Mouse (Mus musculus): ENCODE results near the gene Actg1. TPM values are rescaled to one million over a fixed set of nuclear protein-coding genes. Genes with fewer than 3 reads are reported as not detected.
A peak's percentile ranks its signal among the peaks of the same experiment; 100 is the strongest.

Actg1 gene
- polyA plus RNA-seq, 1 experiment, result 2,358 TPM

DNA sequence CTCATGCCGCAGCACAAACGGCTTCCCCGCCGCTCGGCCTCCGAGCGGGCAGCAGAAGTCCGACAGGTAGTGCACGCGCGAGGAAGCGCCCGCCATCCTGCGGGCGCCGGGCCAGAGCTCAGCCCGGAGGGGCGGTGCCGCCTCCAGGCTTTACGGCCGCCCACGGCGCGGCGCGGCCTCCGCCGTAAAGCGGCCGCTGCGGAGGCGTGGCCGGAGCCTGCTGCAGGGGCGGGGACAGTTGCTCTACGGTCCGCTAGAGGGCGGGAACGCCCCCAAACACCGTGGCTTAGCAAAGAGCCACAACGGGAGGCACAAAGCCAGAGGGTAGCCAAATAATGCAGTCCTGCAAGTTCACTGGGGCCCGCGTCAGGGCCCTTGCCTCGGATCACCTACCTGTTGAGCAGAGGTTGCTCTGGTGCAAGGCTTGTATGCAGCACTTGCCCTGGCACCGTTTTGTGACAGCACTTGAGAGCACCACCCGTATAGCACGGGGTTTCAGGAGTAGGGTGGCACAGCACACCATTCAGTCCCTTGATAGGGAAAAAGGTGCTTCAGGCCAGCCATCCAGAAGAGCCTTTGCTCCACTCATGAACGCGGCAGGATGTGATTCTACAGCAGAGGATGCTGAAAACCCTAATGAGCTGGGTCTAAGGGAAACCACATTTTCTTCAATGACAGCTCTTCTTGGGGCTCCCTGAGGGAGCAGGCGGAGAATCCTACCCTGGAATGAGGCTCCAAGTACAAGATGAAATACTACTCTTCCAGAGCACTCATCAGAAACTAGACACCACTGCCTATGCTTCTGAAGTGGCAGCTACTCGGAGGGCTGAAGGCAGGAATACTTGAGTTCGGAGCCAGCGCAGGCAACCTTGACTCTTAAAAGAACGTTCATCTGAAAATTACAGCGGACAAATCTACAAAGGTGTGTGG, 30.5 kb upstream of the Actg1 start, which contains the start of gene Faap100:
Gene Faap100 (minus strand): TSS at position 154 of the 930 bp plus-strand sequence.
- H3K4me2 ChIP-seq (ENCODE audit: low read depth), result peak within 1 kb of the TSS; percentile 96
- peak within 1 kb of the TSS; percentile 26 for H3ac ChIP-seq (ENCODE audit: control insufficient read depth, insufficient read length)
- TF ChIP-seq TCF12 (IDR thresholded peaks at IDR 0.05; ENCODE audit: insufficient read depth, poor library complexity, severe bottlenecking), result no peak
- TF ChIP-seq POLR2A (IDR thresholded peaks at IDR 0.05; ENCODE audit: insufficient read length, low read depth), result peak; percentile 58
- peak in 1 of 3 experiments; percentile 48 for TF ChIP-seq MYOD1 (IDR thresholded peaks at IDR 0.05; ENCODE audit: control insufficient read depth in 1 of 3, insufficient read length in 2 of 3, low read depth in 2 of 3)
- peak; percentile 80 for TF ChIP-seq POLR2AphosphoS2 (IDR thresholded peaks at IDR 0.05; ENCODE audit: insufficient read length, low read depth)
- TF ChIP-seq MAX (IDR thresholded peaks at IDR 0.05; ENCODE audit: low read depth), result no peak
- TF ChIP-seq REST (IDR thresholded peaks at IDR 0.05; ENCODE audit: insufficient read depth, insufficient read length), result no peak
- peak; percentile 29 for TF ChIP-seq E2F4 (IDR thresholded peaks at IDR 0.05; ENCODE audit: insufficient read depth)
- TF ChIP-seq CEBPB (IDR thresholded peaks at IDR 0.05; ENCODE audit: insufficient read depth, poor library complexity, severe bottlenecking), result no peak
- TF ChIP-seq USF1 (IDR thresholded peaks at IDR 0.05; ENCODE audit: low read depth), result no peak
- peak in 1 of 3 experiments; percentile 48 for TF ChIP-seq MYOG (IDR thresholded peaks at IDR 0.05; ENCODE audit: control insufficient read depth in 1 of 3, insufficient read depth in 1 of 3, insufficient read length in 2 of 3, low read depth in 2 of 3)
- TF ChIP-seq SRF (IDR thresholded peaks at IDR 0.05; ENCODE audit: control insufficient read depth, insufficient read length, low read depth), result no peak
- no peak for TF ChIP-seq TCF3 (IDR thresholded peaks at IDR 0.05; ENCODE audit: insufficient read length, low read depth)
- H3K36me3 ChIP-seq (ENCODE audit: control insufficient read depth, insufficient read depth), result peaks cover 10% of the 10 kb centered on the region
- peaks cover 6% of the 10 kb centered on the region for H3K79me2 ChIP-seq (ENCODE audit: control insufficient read depth, insufficient read depth)
- H3K4me3 ChIP-seq, result peak within 1 kb of the TSS; percentile 65
- no peaks in the 10 kb centered on the region for H3K27me3 ChIP-seq (ENCODE audit: control insufficient read depth, insufficient read depth, insufficient read length)

DNA sequence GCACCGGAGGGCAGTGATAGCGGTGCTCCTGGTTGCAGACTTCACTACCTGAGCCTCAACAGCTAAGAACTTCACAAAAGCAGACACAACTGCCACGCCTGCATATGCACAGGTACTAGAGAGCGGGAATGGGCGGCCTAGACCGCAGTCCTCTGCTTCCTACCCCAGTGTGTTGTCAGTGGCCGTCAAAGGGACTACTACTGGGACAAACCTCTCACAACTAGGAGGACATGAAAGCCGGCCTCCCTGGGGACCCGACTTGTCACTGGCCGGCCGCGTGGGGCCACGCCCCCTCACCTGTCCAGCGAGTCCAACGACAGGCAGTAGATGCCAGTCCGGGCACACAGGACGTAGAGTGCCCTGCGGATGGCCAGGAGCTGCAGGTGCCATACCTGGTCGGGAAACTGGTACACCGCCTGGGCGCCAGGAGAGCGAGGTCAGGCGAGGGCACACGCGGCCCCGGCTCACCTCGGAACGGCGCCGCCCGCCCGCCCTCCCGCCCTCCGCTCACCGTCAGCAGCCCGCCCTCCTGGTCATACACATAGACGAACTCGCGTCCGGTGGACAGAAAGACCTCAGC, 29.8 kb upstream of the Actg1 start:
- Histone ChIP-seq H3K36me3 (ENCODE audit: control insufficient read depth, insufficient read depth) (peaks cover 5% of the 10 kb centered on the region), H3K27me3 (ENCODE audit: control insufficient read depth, insufficient read depth, insufficient read length) (no peaks in the 10 kb centered on the region), H3K4me2 (ENCODE audit: low read depth) (peak overlapping the region; percentile 94), H3K79me2 (ENCODE audit: control insufficient read depth, insufficient read depth) (peaks cover 6% of the 10 kb centered on the region), H3ac (ENCODE audit: control insufficient read depth, insufficient read length) (peak overlapping the region; percentile 26), H3K4me3 (peak overlapping the region; percentile 65)
- TF ChIP-seq MYOD1 (IDR thresholded peaks at IDR 0.05; ENCODE audit: control insufficient read depth in 1 of 3, insufficient read length in 2 of 3, low read depth in 2 of 3), result peak in 1 of 3 experiments; percentile 32
- no peak for TF ChIP-seq REST (IDR thresholded peaks at IDR 0.05; ENCODE audit: insufficient read depth, insufficient read length)
- peak; percentile 3 for TF ChIP-seq SRF (IDR thresholded peaks at IDR 0.05; ENCODE audit: control insufficient read depth, insufficient read length, low read depth)
- no peak for TF ChIP-seq POLR2AphosphoS2 (IDR thresholded peaks at IDR 0.05; ENCODE audit: insufficient read length, low read depth)

DNA sequence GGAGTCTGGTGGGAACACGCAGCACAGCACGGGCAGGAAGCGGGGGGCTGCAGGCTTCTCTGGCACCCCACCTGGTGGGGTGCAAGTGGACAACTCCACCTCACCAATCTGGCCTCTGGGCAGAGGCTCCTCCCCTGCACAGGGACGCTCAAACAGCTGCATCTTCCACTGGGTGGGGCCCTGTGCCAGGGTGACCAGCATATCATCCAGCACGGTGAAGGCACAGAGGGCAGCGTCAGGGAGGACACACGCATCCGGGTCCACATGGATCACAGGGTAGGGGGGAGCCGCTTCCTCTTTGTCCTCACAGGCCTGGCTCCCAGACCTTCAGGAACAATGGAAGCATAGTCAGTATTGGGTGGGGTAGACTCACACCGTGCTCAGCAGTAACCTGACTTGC, 29.0 kb upstream of the Actg1 start:
- Histone ChIP-seq H3K4me2 (ENCODE audit: low read depth) (peak overlapping the region; percentile 94), H3ac (ENCODE audit: control insufficient read depth, insufficient read length) (peak overlapping the region; percentile 26), H3K27me3 (ENCODE audit: control insufficient read depth, insufficient read depth, insufficient read length) (no peaks in the 10 kb centered on the region), H3K36me3 (ENCODE audit: control insufficient read depth, insufficient read depth) (peaks cover 5% of the 10 kb centered on the region), H3K79me2 (ENCODE audit: control insufficient read depth, insufficient read depth) (peaks cover 6% of the 10 kb centered on the region), H3K4me3 (peak overlapping the region; percentile 65)
- TF ChIP-seq TCF3 (IDR thresholded peaks at IDR 0.05; ENCODE audit: insufficient read length, low read depth) (no peak), POLR2A (IDR thresholded peaks at IDR 0.05; ENCODE audit: insufficient read length, low read depth) (no peak), SRF (IDR thresholded peaks at IDR 0.05; ENCODE audit: control insufficient read depth, insufficient read length, low read depth) (no peak), E2F4 (IDR thresholded peaks at IDR 0.05; ENCODE audit: insufficient read depth) (no peak), MYOD1 (IDR thresholded peaks at IDR 0.05; ENCODE audit: control insufficient read depth in 1 of 3, insufficient read length in 2 of 3, low read depth in 2 of 3) (peak in 1 of 3 experiments; percentile 36), CEBPB (IDR thresholded peaks at IDR 0.05; ENCODE audit: insufficient read depth, poor library complexity, severe bottlenecking) (no peak), MAX (IDR thresholded peaks at IDR 0.05; ENCODE audit: low read depth) (no peak), POLR2AphosphoS2 (IDR thresholded peaks at IDR 0.05; ENCODE audit: insufficient read length, low read depth) (no peak), USF1 (IDR thresholded peaks at IDR 0.05; ENCODE audit: low read depth) (no peak), TCF12 (IDR thresholded peaks at IDR 0.05; ENCODE audit: insufficient read depth, poor library complexity, severe bottlenecking) (no peak), REST (IDR thresholded peaks at IDR 0.05; ENCODE audit: insufficient read depth, insufficient read length) (no peak), MYOG (IDR thresholded peaks at IDR 0.05; ENCODE audit: control insufficient read depth in 1 of 3, insufficient read depth in 1 of 3, insufficient read length in 2 of 3, low read depth in 2 of 3) (peak in 1 of 3 experiments; percentile 13)

DNA sequence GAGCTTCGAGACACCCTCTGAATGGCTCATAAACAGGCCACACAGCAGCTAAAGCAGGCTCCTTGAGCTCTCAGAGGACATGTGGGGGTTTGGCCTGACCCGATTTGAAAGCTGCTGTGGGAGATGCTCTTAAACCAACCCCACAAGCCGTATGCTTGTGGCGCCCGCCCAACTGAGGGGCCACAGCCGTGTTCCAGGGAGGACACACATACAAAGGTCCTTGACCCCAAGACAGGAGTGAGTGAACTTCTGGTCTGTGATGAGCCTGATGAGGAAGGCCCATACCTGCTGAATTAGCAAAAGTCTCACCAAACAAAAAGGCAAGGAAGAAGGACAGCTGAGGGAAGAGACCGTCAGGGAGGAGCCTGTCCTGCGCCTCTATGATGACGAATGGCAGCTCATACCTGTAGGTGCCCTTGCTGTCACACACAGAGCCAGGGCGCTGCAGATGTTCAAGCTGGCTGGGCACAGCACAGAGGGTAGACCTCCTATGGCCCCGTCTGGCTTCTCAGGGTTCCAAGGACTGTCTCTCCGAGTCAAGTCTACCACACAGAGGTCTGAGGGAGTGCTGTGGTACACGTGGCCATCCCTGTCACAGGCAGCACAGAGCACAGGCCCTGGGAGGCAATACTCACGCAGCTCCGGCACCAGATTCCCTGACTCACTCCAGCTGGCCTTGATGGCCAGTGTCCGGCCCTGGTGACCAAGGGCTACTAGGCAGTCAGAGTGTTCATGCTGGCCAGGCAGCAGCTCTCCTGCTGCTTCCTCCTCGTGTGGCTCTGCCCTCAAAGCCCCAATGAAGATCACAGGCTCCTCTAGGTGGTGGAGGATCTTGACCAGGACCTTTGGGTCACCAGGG, 28.2 kb upstream of the Actg1 start:
- H3ac ChIP-seq (ENCODE audit: control insufficient read depth, insufficient read length), result no peak overlapping the region
- TF ChIP-seq MYOG (IDR thresholded peaks at IDR 0.05; ENCODE audit: control insufficient read depth in 1 of 3, insufficient read depth in 1 of 3, insufficient read length in 2 of 3, low read depth in 2 of 3) (no peak), POLR2A (IDR thresholded peaks at IDR 0.05; ENCODE audit: insufficient read length, low read depth) (no peak), E2F4 (IDR thresholded peaks at IDR 0.05; ENCODE audit: insufficient read depth) (no peak), MYOD1 (IDR thresholded peaks at IDR 0.05; ENCODE audit: control insufficient read depth in 1 of 3, insufficient read length in 2 of 3, low read depth in 2 of 3) (no peak), REST (IDR thresholded peaks at IDR 0.05; ENCODE audit: insufficient read depth, insufficient read length) (no peak), SRF (IDR thresholded peaks at IDR 0.05; ENCODE audit: control insufficient read depth, insufficient read length, low read depth) (no peak), USF1 (IDR thresholded peaks at IDR 0.05; ENCODE audit: low read depth) (no peak), TCF12 (IDR thresholded peaks at IDR 0.05; ENCODE audit: insufficient read depth, poor library complexity, severe bottlenecking) (no peak), TCF3 (IDR thresholded peaks at IDR 0.05; ENCODE audit: insufficient read length, low read depth) (no peak), MAX (IDR thresholded peaks at IDR 0.05; ENCODE audit: low read depth) (no peak), POLR2AphosphoS2 (IDR thresholded peaks at IDR 0.05; ENCODE audit: insufficient read length, low read depth) (no peak), CEBPB (IDR thresholded peaks at IDR 0.05; ENCODE audit: insufficient read depth, poor library complexity, severe bottlenecking) (no peak)
- peaks cover 5% of the 10 kb centered on the region for H3K36me3 ChIP-seq (ENCODE audit: control insufficient read depth, insufficient read depth)
- no peaks in the 10 kb centered on the region for H3K27me3 ChIP-seq (ENCODE audit: control insufficient read depth, insufficient read depth, insufficient read length)
- H3K4me2 ChIP-seq (ENCODE audit: low read depth), result no peak overlapping the region
- peak overlapping the region; percentile 65 for H3K4me3 ChIP-seq
- peaks cover 6% of the 10 kb centered on the region for H3K79me2 ChIP-seq (ENCODE audit: control insufficient read depth, insufficient read depth)
